In the genomic region with DNA sequence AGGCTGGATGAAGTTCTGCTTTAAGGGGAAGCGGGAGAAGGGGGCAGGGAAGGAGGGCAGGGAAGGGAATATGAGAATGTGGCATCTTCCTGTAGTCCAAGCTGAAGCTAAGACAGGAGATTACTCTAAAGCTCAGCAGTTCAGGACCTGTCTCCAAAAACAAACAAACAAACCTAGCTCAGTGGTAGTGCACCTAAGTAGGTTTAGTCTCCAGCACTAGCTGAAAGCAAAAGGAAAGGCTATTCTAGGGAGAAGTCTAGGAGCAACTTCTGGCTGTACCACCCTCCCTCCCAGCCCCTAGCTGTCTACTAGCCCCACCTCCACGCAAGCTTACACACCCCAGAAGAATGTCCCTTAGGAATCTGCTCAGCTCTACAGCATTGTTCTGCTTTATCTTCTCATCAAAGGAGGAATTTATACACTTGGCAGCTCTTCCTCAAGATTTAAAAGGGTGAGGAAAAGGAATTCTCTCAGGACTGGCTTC, we compare ENCODE assay signal across 8 mouse cellular contexts. TPM values are rescaled to one million over a fixed set of nuclear protein-coding genes. Genes with fewer than 3 reads are reported as not detected.
DNase-seq lines count a peak whose midpoint lies in the region; ATAC-seq and TF ChIP-seq lines count a peak whose summit lies in the region.

No protein-coding gene starts in this region.

- 0% methylated on average over 2 of the region's 2 CpGs for WGBS in heart, embryonic 16.5 days
- WGBS in midbrain, embryonic 11.5 days = 5% methylated on average over 2 of the region's 2 CpGs
- 23% methylated on average over 2 of the region's 2 CpGs for WGBS in thymus, adult 2 months

- peak overlapping the region; percentile 98 for H3K4me3 ChIP-seq in layer of hippocampus, adult 2 months
- peak overlapping the region; percentile 83 for H3K4me3 ChIP-seq in heart, embryonic 16.5 days (ENCODE audit: low read length)
- peak overlapping the region; percentile 81 for H3K4me3 ChIP-seq in midbrain, embryonic 11.5 days (ENCODE audit: low read depth, low read length)
- H3K4me3 ChIP-seq in thymus, adult 2 months (ENCODE audit: control insufficient read depth, insufficient read depth, low read length) = no peak overlapping the region

- H3K9me3 ChIP-seq in heart, embryonic 16.5 days (replicated peaks; ENCODE audit: control insufficient read depth, low read length) = no peaks in the 10 kb centered on the region
- no peaks in the 10 kb centered on the region for H3K9me3 ChIP-seq in midbrain, embryonic 11.5 days (ENCODE audit: control insufficient read depth, low read length)

- no peak for TF ChIP-seq CTCF in layer of hippocampus, adult 2 months (conservative IDR thresholded peaks at IDR 0.05)
- TF ChIP-seq CTCF in thymus, adult 2 months (IDR thresholded peaks at IDR 0.05; ENCODE audit: borderline replicate concordance, control insufficient read depth, extremely low read depth, insufficient read depth, low read length, poor library complexity) = no peak

- H3K4me2 ChIP-seq in heart, embryonic 16.5 days (ENCODE audit: low read depth, low read length) = peak overlapping the region; percentile 83
- H3K4me2 ChIP-seq in midbrain, embryonic 11.5 days = peak overlapping the region; percentile 89

- H3K9ac ChIP-seq in heart, embryonic 16.5 days (ENCODE audit: low read length) = peak overlapping the region; percentile 87
- H3K9ac ChIP-seq in midbrain, embryonic 11.5 days (ENCODE audit: low read length) = peak overlapping the region; percentile 94

- no peak for DNase-seq in layer of hippocampus, adult 2 months (ENCODE audit: low spot score in 2 of 2)
- DNase-seq in layer of hippocampus, adult 18-20 months (ENCODE audit: low spot score in 2 of 2) = no peak
- DNase-seq in embryo, embryonic 11.5 days (ENCODE audit: low read depth, low spot score) = peak; percentile 27
- DNase-seq in kidney, postnatal 36 days = peak; percentile 33 to 55
- DNase-seq in midbrain, embryonic 11.5 days (ENCODE audit: low spot score, missing footprints) = no peak
- no peak for DNase-seq in left cerebral cortex, adult 11 months (ENCODE audit: low spot score)
- DNase-seq in thymus, adult 2 months = no peak

- H3K27ac ChIP-seq in layer of hippocampus, adult 2 months = peak overlapping the region; percentile 94
- peak overlapping the region; percentile 86 for H3K27ac ChIP-seq in heart, embryonic 16.5 days (ENCODE audit: low read length)
- no peak overlapping the region for H3K27ac ChIP-seq in midbrain, embryonic 11.5 days (ENCODE audit: low read depth, low read length)
- no peak overlapping the region for H3K27ac ChIP-seq in thymus, adult 2 months (ENCODE audit: control insufficient read depth, insufficient read depth, low read length)

- no peaks in the 10 kb centered on the region for H3K27me3 ChIP-seq in heart, embryonic 16.5 days (ENCODE audit: control insufficient read depth, insufficient read depth, low read length)
- no peaks in the 10 kb centered on the region for H3K27me3 ChIP-seq in midbrain, embryonic 11.5 days (ENCODE audit: control insufficient read depth, insufficient read depth, low read length)
- H3K27me3 ChIP-seq in thymus, adult 2 months (ENCODE audit: control insufficient read depth, insufficient read depth, low read length) = no peaks in the 10 kb centered on the region; the same call in 1 of the 2 replicates

- no peak for TF ChIP-seq POLR2A in thymus, adult 2 months (IDR thresholded peaks at IDR 0.05; ENCODE audit: control insufficient read depth, extremely low read depth, insufficient read depth, low read length, poor library complexity)

- ATAC-seq in heart, embryonic 16.5 days (replicated peaks; ENCODE audit: extremely low read depth, insufficient read depth, low FRiP score) = peak; percentile 37; the same call in 1 of the 2 replicates
- ATAC-seq in midbrain, embryonic 11.5 days (ENCODE audit: low FRiP score) = no peak

- H3K36me3 ChIP-seq in heart, embryonic 16.5 days (ENCODE audit: control insufficient read depth, insufficient read depth) = no peaks in the 10 kb centered on the region
- no peaks in the 10 kb centered on the region for H3K36me3 ChIP-seq in midbrain, embryonic 11.5 days (ENCODE audit: control insufficient read depth, insufficient read depth, low read length)
- H3K36me3 ChIP-seq in thymus, adult 2 months (ENCODE audit: control insufficient read depth, insufficient read depth, low read length) = no peaks in the 10 kb centered on the region

- H3K4me1 ChIP-seq in heart, embryonic 16.5 days (ENCODE audit: control insufficient read depth, insufficient read depth, low read length) = peaks cover 15% of the 10 kb centered on the region
- H3K4me1 ChIP-seq in midbrain, embryonic 11.5 days (ENCODE audit: control insufficient read depth, insufficient read depth, low read length) = peaks cover 19% of the 10 kb centered on the region
- H3K4me1 ChIP-seq in thymus, adult 2 months (replicated peaks; ENCODE audit: control insufficient read depth, insufficient read depth, low read length) = peaks cover 7% of the 10 kb centered on the region

RNA-seq across cellular contexts. Expression of a gene that starts 1.1 kb away (rescaled TPM):
- 10 to 100 TPM; 28.9 to 31.0 TPM for total RNA-seq in layer of hippocampus, adult 2 months (2021)
- 10 to 100 TPM; 29.2 to 29.3 TPM for total RNA-seq in layer of hippocampus, adult 18-20 months (2021)
- polyA plus RNA-seq in heart, embryonic 16.5 days (2015; fragmentation: Nextera tagmentation; extraction: Ambion mirVana) = 14.3 and 15.6 TPM in 2 replicates
- polyA plus RNA-seq in midbrain, embryonic 11.5 days (2014; fragmentation: Nextera tagmentation; extraction: Ambion mirVana) = 26.3 and 26.4 TPM in 2 replicates
- polyA plus RNA-seq in thymus, adult 2 months (2012; rRNA removed) = 4.2 and 5.0 TPM in 2 replicates

RNA-seq across cellular contexts. Expression of a gene that starts 59.8 kb away (rescaled TPM):
- 10 to 100 TPM; 22.1 to 24.5 TPM for total RNA-seq in layer of hippocampus, adult 2 months (2021)
- 10 to 100 TPM; 19.1 to 20.1 TPM for total RNA-seq in layer of hippocampus, adult 18-20 months (2021)
- polyA plus RNA-seq in heart, embryonic 16.5 days (2015; fragmentation: Nextera tagmentation; extraction: Ambion mirVana) = 7.8 and 8.4 TPM in 2 replicates
- polyA plus RNA-seq in midbrain, embryonic 11.5 days (2014; fragmentation: Nextera tagmentation; extraction: Ambion mirVana) = 16.1 and 18.2 TPM in 2 replicates
- 0.70 and 1.2 TPM in 2 replicates for polyA plus RNA-seq in thymus, adult 2 months (2012; rRNA removed)

Comparison
In these comparisons a context has a peak if more than half of its experiments do, and no peak if none do; other contexts are left out.
1. DNase-seq: peak in embryo, embryonic 11.5 days (single experiment) and kidney, postnatal 36 days (2 of 2); none in layer of hippocampus, adult 2 months (0 of 2), layer of hippocampus, adult 18-20 months (0 of 2), midbrain, embryonic 11.5 days (single experiment), left cerebral cortex, adult 11 months (single experiment) and thymus, adult 2 months (single experiment).
2. H3K27ac ChIP-seq: peak in layer of hippocampus, adult 2 months (single experiment) and heart, embryonic 16.5 days (single experiment); none in midbrain, embryonic 11.5 days (single experiment) and thymus, adult 2 months (single experiment).